Mouse (Mus musculus): ENCODE measurements at regions not wholly inside any gene's neighbourhood (a gene's known extent, or its start where the extent isn't known, plus 50 kb on each side); places are given as distances from the start of the nearest gene placed in this dataset.

- no peak overlapping the region for H3K4me3 ChIP-seq (ENCODE audit: low read depth, low read length)
Measured at GRCm38 (mm10) chrX:159116210-159116609, 93.9 kb upstream of the Rps6ka3 start.

GRCm38 (mm10) chrX:159140554-159140953, 69.6 kb upstream of the Rps6ka3 start:
- DNase-seq (ENCODE audit: low spot score) = no peak

More at GRCm38 (mm10) chrX:159116210-159116609, 93.9 kb upstream of the Rps6ka3 start:
- Histone ChIP-seq H3K9ac (ENCODE audit: low read length) (no peak overlapping the region), H3K4me2 (ENCODE audit: low read depth, severe bottlenecking) (no peak overlapping the region), H3K4me1 (ENCODE audit: control insufficient read depth, insufficient read depth, low read length) (no peaks in the 10 kb centered on the region), H3K36me3 (ENCODE audit: control insufficient read depth, insufficient read depth, low read length) (no peaks in the 10 kb centered on the region), H3K9me3 (ENCODE audit: control insufficient read depth, low read length) (no peaks in the 10 kb centered on the region), H3K27ac (replicated peaks; ENCODE audit: low read depth, low read length) (no peak overlapping the region), H3K27me3 (ENCODE audit: control insufficient read depth, insufficient read depth, low read length) (no peaks in the 10 kb centered on the region)
- no peak for DNase-seq (ENCODE audit: low spot score)
- no peak for ATAC-seq (ENCODE audit: insufficient number of reproducible peaks, low FRiP score, low TSS enrichment, low read depth)

GRCm38 (mm10) chrX:159143278-159143677, 66.8 kb upstream of the Rps6ka3 start:
- Histone ChIP-seq H3K27ac (replicated peaks; ENCODE audit: low read depth, low read length) (no peak overlapping the region), H3K9me3 (ENCODE audit: control insufficient read depth, low read length) (no peaks in the 10 kb centered on the region), H3K4me3 (ENCODE audit: low read depth, low read length) (no peak overlapping the region), H3K9ac (ENCODE audit: low read length) (no peak overlapping the region), H3K4me1 (ENCODE audit: control insufficient read depth, insufficient read depth, low read length) (no peaks in the 10 kb centered on the region), H3K4me2 (ENCODE audit: low read depth, severe bottlenecking) (no peak overlapping the region), H3K27me3 (ENCODE audit: control insufficient read depth, insufficient read depth, low read length) (no peaks in the 10 kb centered on the region), H3K36me3 (ENCODE audit: control insufficient read depth, insufficient read depth, low read length) (no peaks in the 10 kb centered on the region)
- no peak for ATAC-seq (ENCODE audit: insufficient number of reproducible peaks, low FRiP score, low TSS enrichment, low read depth)
- DNase-seq (ENCODE audit: low spot score) = no peak
- 86% methylated on average over 4 of the region's 4 CpGs for WGBS

More at GRCm38 (mm10) chrX:159140554-159140953, 69.6 kb upstream of the Rps6ka3 start:
- H3K9me3 ChIP-seq (ENCODE audit: control insufficient read depth, low read length) = no peaks in the 10 kb centered on the region
- ATAC-seq (ENCODE audit: insufficient number of reproducible peaks, low FRiP score, low TSS enrichment, low read depth) = no peak
- no peak overlapping the region for H3K4me3 ChIP-seq (ENCODE audit: low read depth, low read length)
- WGBS = 71% methylated on average over 4 of the region's 4 CpGs
- H3K9ac ChIP-seq (ENCODE audit: low read length) = no peak overlapping the region
- H3K4me1 ChIP-seq (ENCODE audit: control insufficient read depth, insufficient read depth, low read length) = no peaks in the 10 kb centered on the region
- no peak overlapping the region for H3K4me2 ChIP-seq (ENCODE audit: low read depth, severe bottlenecking)
- H3K27me3 ChIP-seq (ENCODE audit: control insufficient read depth, insufficient read depth, low read length) = no peaks in the 10 kb centered on the region
- no peaks in the 10 kb centered on the region for H3K36me3 ChIP-seq (ENCODE audit: control insufficient read depth, insufficient read depth, low read length)
- no peak overlapping the region for H3K27ac ChIP-seq (replicated peaks; ENCODE audit: low read depth, low read length)

GRCm38 (mm10) chrX:159144674-159145073, 65.4 kb upstream of the Rps6ka3 start:
- Histone ChIP-seq H3K4me1 (ENCODE audit: control insufficient read depth, insufficient read depth, low read length) (no peaks in the 10 kb centered on the region), H3K4me3 (ENCODE audit: low read depth, low read length) (no peak overlapping the region), H3K27me3 (ENCODE audit: control insufficient read depth, insufficient read depth, low read length) (no peaks in the 10 kb centered on the region), H3K4me2 (ENCODE audit: low read depth, severe bottlenecking) (no peak overlapping the region), H3K9ac (ENCODE audit: low read length) (no peak overlapping the region), H3K27ac (replicated peaks; ENCODE audit: low read depth, low read length) (no peak overlapping the region), H3K9me3 (ENCODE audit: control insufficient read depth, low read length) (no peaks in the 10 kb centered on the region), H3K36me3 (ENCODE audit: control insufficient read depth, insufficient read depth, low read length) (no peaks in the 10 kb centered on the region)
- WGBS = 75% methylated on average over 3 of the region's 3 CpGs
- no peak for DNase-seq (ENCODE audit: low spot score)
- ATAC-seq (ENCODE audit: insufficient number of reproducible peaks, low FRiP score, low TSS enrichment, low read depth) = no peak

- WGBS = 71% methylated on average over 4 of the region's 4 CpGs
Measured at GRCm38 (mm10) chrX:159145212-159145611, 64.9 kb upstream of the Rps6ka3 start.

GRCm38 (mm10) chrX:159155786-159156185, 54.3 kb upstream of the Rps6ka3 start:
- no peak overlapping the region for H3K4me2 ChIP-seq (ENCODE audit: low read depth, severe bottlenecking)
- 79% methylated on average over 5 of the region's 5 CpGs for WGBS
- H3K4me3 ChIP-seq (ENCODE audit: low read depth, low read length) = no peak overlapping the region
- no peak overlapping the region for H3K27ac ChIP-seq (replicated peaks; ENCODE audit: low read depth, low read length)
- H3K36me3 ChIP-seq (ENCODE audit: control insufficient read depth, insufficient read depth, low read length) = no peaks in the 10 kb centered on the region
- no peak for ATAC-seq (ENCODE audit: insufficient number of reproducible peaks, low FRiP score, low TSS enrichment, low read depth)
- no peaks in the 10 kb centered on the region for H3K4me1 ChIP-seq (ENCODE audit: control insufficient read depth, insufficient read depth, low read length)
- no peak overlapping the region for H3K9ac ChIP-seq (ENCODE audit: low read length)
- H3K9me3 ChIP-seq (ENCODE audit: control insufficient read depth, low read length) = no peaks in the 10 kb centered on the region
- DNase-seq (ENCODE audit: low spot score) = no peak
- H3K27me3 ChIP-seq (ENCODE audit: control insufficient read depth, insufficient read depth, low read length) = no peaks in the 10 kb centered on the region

More at GRCm38 (mm10) chrX:159145212-159145611, 64.9 kb upstream of the Rps6ka3 start:
- H3K4me1 ChIP-seq (ENCODE audit: control insufficient read depth, insufficient read depth, low read length) = no peaks in the 10 kb centered on the region
- no peak overlapping the region for H3K4me2 ChIP-seq (ENCODE audit: low read depth, severe bottlenecking)
- H3K9ac ChIP-seq (ENCODE audit: low read length) = no peak overlapping the region
- DNase-seq (ENCODE audit: low spot score) (no peak), ATAC-seq (ENCODE audit: insufficient number of reproducible peaks, low FRiP score, low TSS enrichment, low read depth) (no peak)
- no peaks in the 10 kb centered on the region for H3K36me3 ChIP-seq (ENCODE audit: control insufficient read depth, insufficient read depth, low read length)
- no peak overlapping the region for H3K4me3 ChIP-seq (ENCODE audit: low read depth, low read length)
- no peaks in the 10 kb centered on the region for H3K9me3 ChIP-seq (ENCODE audit: control insufficient read depth, low read length)
- no peak overlapping the region for H3K27ac ChIP-seq (replicated peaks; ENCODE audit: low read depth, low read length)
- H3K27me3 ChIP-seq (ENCODE audit: control insufficient read depth, insufficient read depth, low read length) = no peaks in the 10 kb centered on the region

- no peak overlapping the region for H3K27ac ChIP-seq (replicated peaks; ENCODE audit: low read depth, low read length)
- no peak overlapping the region for H3K4me3 ChIP-seq (ENCODE audit: low read depth, low read length)
- 66% methylated on average over 4 of the region's 4 CpGs for WGBS
- ATAC-seq (ENCODE audit: insufficient number of reproducible peaks, low FRiP score, low TSS enrichment, low read depth) (no peak), DNase-seq (ENCODE audit: low spot score) (no peak)
- no peak overlapping the region for H3K9ac ChIP-seq (ENCODE audit: low read length)
- H3K9me3 ChIP-seq (ENCODE audit: control insufficient read depth, low read length) = no peaks in the 10 kb centered on the region
- H3K4me2 ChIP-seq (ENCODE audit: low read depth, severe bottlenecking) = no peak overlapping the region
- H3K36me3 ChIP-seq (ENCODE audit: control insufficient read depth, insufficient read depth, low read length) = no peaks in the 10 kb centered on the region
- H3K4me1 ChIP-seq (ENCODE audit: control insufficient read depth, insufficient read depth, low read length) = no peaks in the 10 kb centered on the region
- no peaks in the 10 kb centered on the region for H3K27me3 ChIP-seq (ENCODE audit: control insufficient read depth, insufficient read depth, low read length)
Measured at GRCm38 (mm10) chrX:159156976-159157375, 53.1 kb upstream of the Rps6ka3 start.

- no peak overlapping the region for H3K4me3 ChIP-seq (ENCODE audit: low read depth, low read length)
- no peaks in the 10 kb centered on the region for H3K4me1 ChIP-seq (ENCODE audit: control insufficient read depth, insufficient read depth, low read length)
- H3K9me3 ChIP-seq (ENCODE audit: control insufficient read depth, low read length) = no peaks in the 10 kb centered on the region
- WGBS = 94% methylated on average over 2 of the region's 2 CpGs
- H3K27me3 ChIP-seq (ENCODE audit: control insufficient read depth, insufficient read depth, low read length) = no peaks in the 10 kb centered on the region
- H3K9ac ChIP-seq (ENCODE audit: low read length) = no peak overlapping the region
- no peaks in the 10 kb centered on the region for H3K36me3 ChIP-seq (ENCODE audit: control insufficient read depth, insufficient read depth, low read length)
- no peak overlapping the region for H3K27ac ChIP-seq (replicated peaks; ENCODE audit: low read depth, low read length)
- DNase-seq (ENCODE audit: low spot score) (no peak), ATAC-seq (ENCODE audit: insufficient number of reproducible peaks, low FRiP score, low TSS enrichment, low read depth) (no peak)
- no peak overlapping the region for H3K4me2 ChIP-seq (ENCODE audit: low read depth, severe bottlenecking)
Measured at GRCm38 (mm10) chrX:159159727-159160126, 50.4 kb upstream of the Rps6ka3 start.
